Mouse (Mus musculus): ENCODE data around the gene Cpeb3.
"Not testable (repeated sequence)": the region's sequence is repeated elsewhere in the genome, so short reads cannot be mapped to it uniquely, and the experiment has no call there.

The Cpeb3 gene

DNA sequence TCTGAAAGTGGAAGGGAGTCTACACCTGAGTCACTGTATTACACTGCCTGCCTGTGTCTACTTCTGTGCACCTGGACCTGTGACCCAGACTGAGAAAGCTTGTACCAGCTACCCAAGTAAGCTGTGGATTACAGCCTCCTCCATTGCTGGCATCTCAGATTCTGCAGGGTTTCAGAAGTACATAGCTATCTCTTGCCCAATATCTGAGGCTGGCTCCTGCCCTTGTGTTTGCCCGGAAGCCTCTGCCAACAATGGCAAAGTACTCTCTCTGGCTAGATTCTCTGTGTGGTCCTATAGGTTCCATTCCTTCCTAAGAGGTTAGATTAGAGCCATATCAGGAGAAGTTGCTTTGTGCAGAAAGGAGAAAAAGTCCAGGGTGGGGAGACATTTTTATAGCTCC, 129.8 kb downstream of the Cpeb3 start:
- DNase-seq: no peak

DNA sequence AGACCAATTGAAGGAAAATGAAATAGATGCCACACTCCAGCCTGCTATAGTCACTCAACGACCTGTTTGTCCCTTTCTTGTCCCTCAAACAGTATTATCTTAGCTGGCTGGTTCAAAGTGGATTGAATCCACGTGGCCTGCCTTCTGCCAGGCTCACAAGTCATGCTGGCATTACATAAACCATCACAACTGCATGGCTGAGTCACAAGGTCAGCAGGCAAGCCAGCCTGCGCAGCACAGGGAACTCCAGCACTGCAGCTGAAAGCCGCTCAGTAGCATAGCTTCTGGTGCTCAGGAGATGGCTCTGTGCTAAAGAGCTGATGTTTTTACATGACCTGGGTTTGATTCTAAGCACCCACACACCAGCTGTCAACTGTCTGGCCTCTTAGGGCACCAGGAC, 130.3 kb downstream of the Cpeb3 start:
- DNase-seq: no peak

DNA sequence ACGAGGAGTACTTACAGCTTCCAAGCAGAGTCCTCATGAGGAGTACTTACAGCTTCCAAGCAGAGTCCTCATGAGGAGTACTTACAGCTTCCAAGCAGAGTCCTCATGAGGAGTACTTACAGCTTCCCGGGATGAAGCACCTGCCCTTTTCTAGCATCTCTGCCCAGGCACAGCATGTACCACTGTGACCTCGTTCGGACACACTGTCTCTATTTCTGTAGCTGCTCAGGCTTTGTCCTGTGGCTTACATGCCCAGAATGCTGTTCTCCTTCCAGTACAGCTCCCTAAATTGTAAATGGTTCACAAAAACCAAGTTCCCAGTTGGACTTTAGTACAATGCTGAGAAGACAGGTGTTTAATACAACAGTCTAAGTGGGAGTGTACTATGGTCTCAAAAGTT, 131.1 kb downstream of the Cpeb3 start:
- DNase-seq: not testable (repeated sequence)

DNA sequence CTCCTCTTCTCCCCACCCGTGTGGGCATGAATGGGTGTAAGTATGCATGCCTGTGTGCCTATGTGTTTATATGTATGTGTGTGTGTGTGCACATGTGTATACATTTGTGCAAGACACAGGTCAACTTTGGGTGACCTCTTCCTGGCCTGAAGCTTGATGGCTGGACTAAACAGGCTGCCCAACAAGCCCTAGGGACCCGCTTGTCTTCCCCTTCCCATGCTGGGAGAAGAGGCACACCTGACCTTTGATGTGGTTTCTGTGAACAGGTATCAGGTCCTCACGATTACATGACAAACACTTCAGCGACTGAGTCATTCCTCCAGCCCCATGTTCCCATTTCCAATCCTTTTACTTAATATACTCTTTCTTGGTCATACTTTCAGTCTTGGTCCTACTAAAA, 131.8 kb downstream of the Cpeb3 start:
- DNase-seq: no peak

DNA sequence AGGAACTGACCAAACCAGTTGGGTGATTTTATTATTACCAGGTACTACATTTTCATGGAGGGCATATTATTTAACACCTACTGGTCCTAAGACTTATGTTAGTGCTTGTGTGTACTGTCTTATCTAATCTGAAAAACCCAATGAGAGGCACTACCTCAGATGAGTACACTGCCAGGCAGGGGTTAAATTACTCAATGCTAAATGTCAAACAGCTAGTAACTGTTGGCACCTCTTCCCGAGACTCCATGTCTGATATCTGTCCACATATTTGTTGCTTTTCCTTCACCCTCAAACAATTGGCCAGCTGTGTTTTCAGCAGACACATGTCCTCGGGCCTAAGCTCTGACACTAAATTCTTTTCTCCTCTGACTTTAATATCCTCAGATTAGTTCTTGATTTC, 132.3 kb downstream of the Cpeb3 start:
- DNase-seq: no peak

DNA sequence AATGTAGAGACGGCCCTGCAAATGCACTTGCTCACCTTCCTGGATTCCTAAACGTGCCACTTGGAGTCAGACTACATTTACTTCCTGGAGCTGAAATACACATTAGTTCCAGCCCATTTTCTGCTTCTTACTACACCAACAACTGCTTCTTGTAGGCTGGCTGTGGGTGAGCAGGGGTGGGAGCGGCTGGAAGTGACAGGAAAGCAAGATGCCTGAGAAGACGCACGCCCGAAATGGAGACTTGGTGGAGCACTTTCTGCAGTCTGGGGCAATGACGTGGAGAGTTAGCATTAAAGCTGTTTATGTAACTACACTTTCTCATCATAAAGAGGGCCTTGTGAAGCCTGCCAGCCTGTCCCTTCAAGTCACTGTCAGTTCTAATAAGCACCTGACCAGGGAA, 132.7 kb downstream of the Cpeb3 start:
- peak; percentile 47 for DNase-seq

DNA sequence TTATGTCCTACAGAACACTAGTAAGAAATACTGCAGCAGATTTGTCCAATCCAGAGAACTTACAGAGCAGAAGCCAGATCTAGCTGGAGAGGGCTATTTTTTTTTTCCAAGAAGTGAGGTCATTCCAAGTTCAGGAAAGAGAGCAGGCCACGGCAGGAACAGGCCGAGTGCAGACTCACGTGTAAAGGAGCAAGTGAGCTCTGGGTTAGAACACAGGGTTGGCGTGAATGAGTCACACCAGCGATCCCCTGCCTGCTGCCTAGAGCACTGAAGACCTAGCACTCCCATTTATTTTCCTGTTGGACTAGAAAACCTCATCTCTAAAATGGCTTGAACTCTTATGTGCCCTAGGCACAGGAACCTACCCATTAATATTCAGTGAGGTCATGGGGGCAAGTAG, 133.7 kb downstream of the Cpeb3 start:
- DNase-seq: no peak

DNA sequence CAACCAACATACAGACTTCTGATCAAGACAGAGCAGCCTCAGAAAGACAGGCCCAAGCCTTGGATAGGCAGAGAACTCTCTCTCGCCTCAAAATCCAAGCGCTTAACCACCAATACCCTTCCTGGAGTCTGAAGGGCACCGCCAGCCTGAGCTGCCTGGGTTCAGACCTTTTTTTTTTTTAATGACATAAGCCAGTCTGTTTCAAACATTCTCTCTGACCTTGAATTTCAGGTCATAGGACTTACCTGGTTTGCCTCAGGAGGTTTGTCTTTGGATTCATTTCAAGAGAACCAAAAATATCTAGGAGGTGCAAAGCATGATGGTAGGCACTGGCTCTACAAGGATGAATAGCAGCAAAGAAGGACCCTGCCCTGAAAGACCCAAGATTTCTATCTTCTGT, 134.1 kb downstream of the Cpeb3 start:
- no peak for DNase-seq

DNA sequence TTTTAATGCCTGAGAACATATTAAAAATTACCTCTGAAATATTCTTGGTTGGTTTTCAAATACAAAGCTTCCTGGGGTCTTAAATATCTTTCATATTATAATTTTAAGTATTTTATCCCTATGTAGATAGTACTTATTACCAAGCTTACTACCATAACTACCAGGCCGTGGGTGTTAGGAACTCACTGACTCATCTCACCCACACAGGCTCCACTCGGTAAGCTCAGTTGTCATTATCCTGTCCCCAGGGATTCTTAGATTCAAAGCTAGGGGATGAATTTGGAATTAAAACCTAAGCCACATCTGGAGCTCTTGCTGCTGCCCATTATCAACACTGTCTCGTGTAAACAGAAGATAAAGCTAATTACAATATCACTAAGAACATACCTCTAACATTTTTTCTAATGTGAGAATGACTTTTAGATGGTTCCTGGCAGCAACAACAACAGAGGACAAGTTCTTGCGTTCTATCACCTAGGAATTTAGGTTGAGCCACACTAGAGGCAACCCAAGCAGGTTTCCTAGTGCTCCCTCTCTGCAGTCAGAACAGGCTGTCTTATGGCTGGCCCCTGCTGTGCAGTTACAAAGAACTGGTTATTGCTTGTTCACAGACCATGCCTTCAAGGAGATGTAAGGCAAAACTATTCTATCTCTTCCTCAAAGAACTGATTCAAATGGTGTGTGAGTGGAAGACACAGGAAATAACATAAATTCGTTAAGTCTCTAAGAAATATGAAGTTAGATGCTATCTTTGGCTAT, 135.4 kb downstream of the Cpeb3 start:
- no peak for DNase-seq

DNA sequence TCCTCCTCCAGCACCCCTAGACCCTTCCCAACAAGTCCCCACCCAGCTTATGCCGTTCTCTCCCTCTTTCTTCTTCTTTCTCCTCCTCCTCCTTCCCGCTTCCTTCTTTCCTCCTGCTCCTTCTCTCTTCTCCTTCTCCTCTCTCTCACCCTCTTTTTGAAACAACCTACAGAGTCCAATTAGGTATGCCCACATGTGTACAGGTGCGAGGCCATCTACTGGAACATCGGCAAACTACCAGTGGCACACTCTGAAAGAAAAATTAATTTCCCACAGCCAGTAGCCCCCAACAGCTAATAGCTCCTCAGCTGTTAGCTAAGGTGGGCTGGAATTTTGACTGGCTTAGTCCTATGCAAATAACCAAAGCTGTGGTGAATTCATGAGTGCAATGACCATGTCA, 139.2 kb downstream of the Cpeb3 start:
- DNase-seq: no peak

DNA sequence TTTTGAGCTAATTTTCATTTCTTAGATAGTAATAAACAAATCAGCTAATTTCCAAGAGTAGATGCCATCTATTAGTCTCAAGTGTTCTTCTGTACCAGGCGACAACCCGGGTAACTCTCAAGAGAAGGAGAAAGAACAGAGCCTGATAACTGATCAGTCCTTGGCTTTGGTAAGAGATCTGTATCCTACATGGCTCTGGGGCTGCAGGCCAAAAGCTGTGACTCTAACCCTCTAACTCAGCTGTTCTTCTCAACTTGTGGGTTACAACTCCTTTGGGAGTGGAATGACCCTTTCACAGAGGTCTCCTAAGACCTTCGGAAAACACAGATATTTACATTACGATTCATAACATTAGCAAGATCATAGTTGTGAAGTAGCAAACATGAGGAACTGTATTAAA, 148.3 kb downstream of the Cpeb3 start:
- no peak for DNase-seq

DNA sequence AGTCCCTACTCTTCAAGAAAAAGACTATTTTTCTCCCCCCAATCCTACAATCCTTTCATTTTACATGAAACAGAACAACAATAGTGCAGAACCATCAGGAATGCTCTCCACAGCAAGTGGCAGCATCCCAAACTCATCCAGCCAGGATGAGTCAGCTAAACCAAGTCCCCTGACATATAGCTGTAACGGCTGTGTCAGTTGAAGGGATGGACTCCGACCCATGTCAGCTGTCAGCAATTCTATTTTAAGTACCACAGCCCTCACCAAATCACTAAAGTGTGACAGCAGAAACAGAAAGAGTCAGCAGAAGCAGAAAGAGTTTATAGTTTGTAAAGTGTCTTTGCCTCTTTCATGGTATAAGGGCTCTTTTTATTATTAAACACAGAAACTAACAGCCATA, 148.8 kb downstream of the Cpeb3 start:
- no peak for DNase-seq

DNA sequence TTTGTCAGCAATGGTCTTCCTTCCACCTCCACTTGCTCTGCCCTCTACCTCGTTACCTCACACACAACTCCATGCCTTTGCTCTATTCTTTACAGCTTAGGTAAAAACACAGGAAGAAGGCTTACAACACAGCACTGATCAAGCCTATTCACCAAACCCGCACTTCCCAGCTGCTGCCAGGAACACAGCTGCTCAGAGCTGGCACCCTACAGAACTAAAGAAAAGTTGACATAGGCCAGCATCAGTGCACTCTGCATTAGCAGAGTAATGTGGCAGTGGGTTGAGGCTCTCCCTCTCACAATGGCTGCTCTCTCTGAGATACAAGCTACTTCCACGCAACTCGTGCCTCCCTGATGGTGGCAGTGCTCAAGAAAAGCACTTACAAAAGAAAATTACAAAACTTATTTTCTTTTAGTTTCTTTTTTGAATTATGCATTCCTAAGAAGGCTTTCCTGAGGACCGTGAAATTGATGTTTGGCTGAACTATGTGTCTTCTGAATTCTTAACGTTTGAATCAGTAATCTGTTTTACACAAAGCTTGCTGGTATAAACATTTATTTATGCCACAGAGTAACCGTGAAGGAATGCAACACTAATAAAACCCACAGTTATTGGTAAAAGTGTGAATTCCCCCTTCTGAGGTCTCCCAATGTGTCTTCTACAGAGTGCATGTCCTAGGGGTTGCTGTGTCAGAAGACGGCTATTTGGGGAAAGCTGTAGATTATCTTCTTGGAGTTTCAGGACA, 151.1 kb downstream of the Cpeb3 start:
- no peak for DNase-seq

DNA sequence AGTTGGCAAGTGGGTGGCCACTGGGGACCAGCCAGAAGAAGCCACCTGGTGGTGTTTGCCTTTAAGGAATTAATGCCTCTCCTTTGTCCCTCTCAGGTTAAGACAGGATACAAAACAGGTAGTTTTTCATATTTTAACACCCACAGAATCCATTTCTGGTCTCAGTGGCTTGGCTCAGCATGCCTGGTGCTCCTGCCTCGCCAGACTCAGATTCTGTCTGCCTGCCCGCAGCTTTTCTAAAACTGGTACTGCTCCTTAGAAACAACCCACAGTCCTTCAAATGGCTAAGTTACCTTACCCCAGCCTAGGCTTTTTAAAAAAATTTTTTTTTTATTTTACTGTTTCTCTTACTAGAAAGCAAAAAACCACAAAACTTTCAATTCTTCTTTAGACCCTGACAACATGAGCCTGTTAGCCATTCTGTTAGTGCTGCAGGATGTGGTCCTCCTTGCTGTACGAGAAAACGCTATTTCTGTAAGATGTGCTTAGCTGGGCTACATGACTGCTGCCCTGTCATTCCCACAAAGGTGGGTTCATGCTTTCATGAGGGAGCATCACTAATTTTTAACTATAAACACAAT, 152.3 kb downstream of the Cpeb3 start:
- no peak for DNase-seq

DNA sequence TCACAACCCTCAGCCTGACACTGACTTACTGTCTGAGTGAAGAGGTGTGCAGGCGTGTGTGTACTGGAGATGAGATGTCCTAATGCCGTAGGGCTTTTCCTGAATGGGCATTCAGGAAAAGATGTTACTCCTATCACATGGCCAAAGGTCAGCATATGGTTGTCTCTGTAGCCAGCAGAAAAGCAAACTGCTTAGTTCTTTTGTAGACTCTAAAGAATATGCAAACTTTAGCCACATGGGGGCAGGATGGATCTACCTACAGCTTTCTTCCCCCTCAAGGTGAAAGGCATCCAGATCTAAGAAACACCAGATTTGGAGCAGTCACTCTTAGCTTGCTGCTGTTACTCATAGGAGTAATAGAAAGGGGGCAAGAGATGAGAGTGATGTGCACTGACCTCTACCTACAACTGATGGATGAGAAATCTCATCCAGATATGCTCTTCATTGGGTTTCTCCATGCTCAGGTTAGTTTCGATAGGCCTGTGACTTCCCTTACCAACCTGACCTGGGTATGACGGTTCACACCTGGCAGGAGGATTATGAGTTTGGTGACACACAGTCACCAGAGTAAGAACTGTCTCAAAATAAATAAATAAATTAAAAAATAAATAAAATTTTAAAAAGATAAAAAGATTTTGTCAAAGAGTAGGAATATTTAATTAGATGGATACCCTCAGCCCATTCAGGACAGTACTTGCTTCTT, 157.6 kb downstream of the Cpeb3 start:
- DNase-seq: no peak

DNA sequence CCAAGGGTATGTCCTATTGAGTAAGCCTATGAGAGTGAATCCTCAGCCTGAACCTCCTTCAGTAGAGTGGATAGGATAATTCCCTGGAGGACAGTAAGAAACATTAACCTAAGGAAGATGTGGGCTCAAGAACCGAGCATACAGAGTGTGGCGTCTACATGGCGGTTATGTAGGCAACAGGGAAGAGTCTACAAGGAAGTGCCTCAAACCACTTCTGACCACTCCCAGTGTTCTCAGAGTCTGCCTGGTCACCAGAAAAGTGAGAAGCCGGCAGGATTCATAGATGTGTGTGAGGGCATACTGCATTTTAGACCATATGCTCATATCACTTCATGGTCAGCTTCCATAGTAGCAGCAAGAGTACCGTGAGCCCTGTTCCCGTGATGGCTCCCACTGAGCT, 159.9 kb downstream of the Cpeb3 start:
- DNase-seq: no peak

DNA sequence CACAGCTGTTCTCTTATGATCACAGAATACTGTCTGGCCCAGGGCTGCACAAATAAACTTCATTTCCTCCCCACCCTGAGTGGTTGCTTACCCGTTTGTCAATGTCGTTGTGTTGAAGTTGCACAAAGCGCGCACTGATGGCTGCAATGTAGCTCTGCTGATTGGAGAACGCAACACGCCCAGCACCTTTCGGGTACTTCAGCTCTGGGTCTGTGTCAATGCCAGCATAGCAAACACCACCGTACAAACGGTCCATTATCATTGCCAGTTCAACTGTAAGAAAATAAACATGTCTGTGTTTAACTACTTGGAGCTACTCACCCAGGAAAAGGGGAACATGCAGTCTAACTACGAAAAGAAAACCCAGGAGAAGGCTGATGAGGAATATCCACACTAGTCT, 164.0 kb downstream of the Cpeb3 start:
- DNase-seq: no peak

DNA sequence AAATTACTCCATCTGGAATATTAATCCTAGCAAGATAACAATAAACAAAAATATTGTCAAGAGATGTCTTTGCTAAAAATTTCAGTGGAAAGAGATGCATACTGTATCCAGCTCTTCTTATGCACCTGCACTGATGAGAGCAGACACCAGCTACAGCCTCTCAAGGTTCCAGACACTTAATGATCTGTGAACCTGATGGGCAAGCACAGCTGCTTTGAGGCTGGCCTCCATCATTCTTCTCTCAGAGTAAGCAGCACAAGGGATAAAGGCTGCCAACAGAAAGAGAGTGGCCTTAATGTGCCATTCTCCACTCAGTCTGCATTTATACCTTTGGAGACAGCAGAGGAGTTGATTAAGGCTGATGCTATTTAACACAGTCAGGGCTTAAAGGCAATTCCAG, 167.5 kb downstream of the Cpeb3 start:
- no peak for DNase-seq

DNA sequence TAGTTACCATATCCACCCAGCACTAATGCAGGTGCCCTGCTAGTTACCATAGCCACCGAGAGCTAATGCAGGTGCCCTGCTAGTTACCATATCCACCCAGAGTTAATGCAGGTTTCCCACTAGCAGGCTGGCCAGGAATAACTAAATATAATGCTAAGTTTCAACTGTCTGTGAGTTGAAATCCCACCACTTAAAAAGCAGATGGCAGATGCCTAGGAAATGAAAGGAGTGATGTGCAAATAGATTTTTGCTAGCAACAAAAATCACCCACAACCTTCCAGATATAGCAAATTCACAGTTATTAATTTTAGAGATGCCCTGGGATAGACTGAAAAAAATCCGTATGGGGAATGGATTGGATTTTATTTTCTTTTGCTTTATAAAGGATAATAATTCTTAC, 176.0 kb downstream of the Cpeb3 start:
- DNase-seq: no peak

DNA sequence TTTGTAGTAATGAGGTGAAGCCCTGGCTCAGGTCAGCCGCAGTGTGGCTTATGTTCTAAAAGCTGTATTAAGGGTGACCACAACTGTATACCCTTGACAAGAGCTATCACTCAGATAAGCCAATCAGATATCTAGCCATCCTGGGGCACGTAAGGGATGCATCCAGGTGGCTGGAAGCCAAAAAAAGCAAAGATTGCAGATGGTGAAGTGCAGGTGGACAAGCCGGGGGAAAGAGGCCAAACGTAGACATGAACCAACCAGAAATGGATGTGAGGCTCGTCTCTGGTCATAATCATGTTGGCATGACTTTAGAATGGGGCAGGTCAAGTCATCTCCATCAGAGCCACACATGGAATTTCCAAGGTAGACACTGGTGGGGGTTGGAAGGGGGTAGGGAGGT, 177.0 kb downstream of the Cpeb3 start:
- DNase-seq: no peak

DNA sequence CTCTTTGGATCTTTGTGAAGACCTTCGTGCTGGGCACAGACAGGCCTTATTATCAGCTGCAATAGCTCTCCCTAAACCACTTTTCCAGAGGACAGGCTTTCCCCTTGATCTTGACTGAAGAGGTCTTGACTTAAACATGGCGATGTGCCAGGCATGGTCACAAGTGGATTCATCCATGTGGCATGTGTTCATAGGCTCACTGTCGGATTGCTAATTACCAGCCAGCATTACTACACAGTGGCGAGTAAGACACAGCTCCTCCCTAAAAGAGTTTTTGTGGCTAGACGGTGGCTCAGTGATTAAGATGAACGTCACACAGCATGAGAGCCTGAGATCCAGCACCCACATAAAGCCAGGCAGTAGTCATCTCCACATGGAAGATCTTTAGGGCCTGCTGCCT, 178.6 kb downstream of the Cpeb3 start:
- DNase-seq: no peak

DNA sequence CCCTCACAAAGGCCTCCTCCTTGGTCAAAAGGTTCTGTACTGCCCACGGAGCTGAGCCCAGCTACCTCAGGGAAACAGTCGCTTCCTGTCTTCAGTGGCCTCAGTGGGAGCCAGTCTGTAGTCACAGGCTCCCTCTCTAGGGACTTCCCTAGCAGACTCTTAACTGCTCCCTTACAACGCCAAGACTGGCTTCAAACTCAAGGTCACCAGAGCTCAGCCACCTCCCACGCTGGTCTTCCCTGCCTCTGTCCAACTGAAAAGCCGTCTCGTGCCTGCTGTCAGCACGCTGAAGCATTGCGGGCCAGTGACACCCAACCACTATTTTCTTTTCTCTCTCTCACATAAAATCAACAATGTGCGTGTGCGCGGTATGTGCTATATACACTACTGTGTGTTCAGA, 182.0 kb downstream of the Cpeb3 start:
- DNase-seq: no peak

DNA sequence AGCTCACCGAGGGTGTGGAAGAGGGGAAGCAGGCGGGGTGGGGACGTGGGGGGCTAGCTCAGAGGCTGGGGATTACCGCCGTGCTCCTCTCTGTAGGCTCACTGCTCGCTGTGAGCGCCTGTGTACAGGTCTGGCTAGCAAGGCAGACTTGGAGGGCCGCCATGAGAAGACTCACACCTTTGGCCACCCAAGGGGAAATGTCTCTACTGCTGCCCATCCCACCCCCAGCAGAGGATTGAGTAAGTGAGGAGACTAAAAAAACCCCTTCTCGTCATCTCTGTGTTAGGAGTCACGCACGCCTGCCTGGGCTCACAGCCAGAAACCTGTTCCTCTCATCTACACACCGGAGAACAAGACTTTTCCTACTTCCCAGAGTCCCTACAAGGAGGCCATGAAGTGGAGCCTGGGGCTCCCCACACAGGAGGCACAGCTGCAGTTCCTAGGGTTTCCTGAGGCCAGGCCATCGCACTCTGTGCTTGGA, 182.5 kb downstream of the Cpeb3 start:
- DNase-seq: no peak

DNA sequence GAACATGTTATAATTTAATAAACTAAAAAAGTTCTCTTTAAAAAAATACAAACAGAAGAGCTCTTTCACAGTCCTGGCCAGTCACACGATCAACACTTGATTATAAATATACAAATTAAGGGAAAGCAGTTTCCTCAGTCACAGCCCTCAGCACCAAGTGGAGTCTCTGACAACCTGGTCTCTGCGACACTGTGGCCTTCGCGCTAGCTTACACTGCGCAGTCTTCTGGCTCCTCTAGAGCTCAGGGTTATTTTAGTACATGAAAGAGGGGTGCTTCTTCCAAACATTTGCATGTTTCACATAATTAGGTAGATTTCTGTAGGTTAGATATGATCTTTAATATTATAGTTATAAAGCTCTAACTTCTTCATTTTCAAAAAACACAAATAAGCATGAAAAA, 186.3 kb downstream of the Cpeb3 start:
- no peak for DNase-seq

Measured in right cerebral cortex, postnatal 25 days (tissue).